Mouse (Mus musculus) heart, postnatal 0 days (tissue): ENCODE measurements at regions not wholly inside any gene's neighbourhood (a gene's known extent, or its start where the extent isn't known, plus 50 kb on each side); places are given as distances from the start of the nearest gene placed in this dataset.

Experiments used
- ATAC-seq: fragments of 200-750 bp; cut with Nextera tagmentation; 2 replicates; pipeline ENCODE4 v1.8.0; 2017; ENCODE audit warnings: low read depth, moderate number of reproducible peaks, moderate library complexity; ENCODE audit not compliant: insufficient read depth
- DNase-seq: peaks from one replicate; pipeline ENCODE4 v3.0.0-alpha.2; 2016; ENCODE audit warnings: low spot score
- H3K27ac ChIP-seq: fragments of 300-500 bp; sonication (generic); 2 replicates; pipeline ENCODE4 v1.5.1; 2014; ENCODE audit warnings: low read depth, mild to moderate bottlenecking
- H3K27me3 ChIP-seq: fragments of 300-500 bp; sonication (generic); 2 replicates; pipeline ENCODE4 v1.6.1; 2014; ENCODE audit warnings: low read length, mixed read lengths; ENCODE audit not compliant: control insufficient read depth, insufficient read depth
- H3K36me3 ChIP-seq: fragments of 300-500 bp; sonication (generic); replicated peaks from 2 replicates; pipeline ENCODE4 v1.6.1; 2014; ENCODE audit warnings: low read length, mixed read lengths; ENCODE audit not compliant: control insufficient read depth, insufficient read depth
- H3K4me1 ChIP-seq: fragments of 300-500 bp; sonication (generic); 2 replicates; pipeline ENCODE4 v1.6.1; 2014; ENCODE audit warnings: antibody characterized with exemption; ENCODE audit not compliant: control insufficient read depth, insufficient read depth
- H3K4me2 ChIP-seq: fragments of 300-500 bp; sonication (generic); 2 replicates; pipeline ENCODE4 v1.6.1; 2014; ENCODE audit warnings: low read depth, mild to moderate bottlenecking, low read length, moderate library complexity
- H3K4me3 ChIP-seq: fragments of 300-500 bp; sonication (generic); 2 replicates; pipeline ENCODE4 v1.5.1; 2014; ENCODE audit warnings: low read depth, low read length
- H3K9ac ChIP-seq: fragments of 300-500 bp; sonication (generic); replicated peaks from 2 replicates; pipeline ENCODE4 v1.6.1; 2014; ENCODE audit warnings: low read depth, low read length, mixed read lengths
- H3K9me3 ChIP-seq: fragments of 300-500 bp; sonication (generic); replicated peaks from 2 replicates; pipeline ENCODE4 v1.6.1; 2016; ENCODE audit warnings: low read length; ENCODE audit not compliant: control insufficient read depth
- CTCF ChIP-seq: IDR thresholded peaks from 2 replicates; pipeline ENCODE4 v1.5.1; 2016; ENCODE audit warnings: antibody characterized with exemption, control low read depth, low read depth
- EP300 ChIP-seq: IDR thresholded peaks from 2 replicates; pipeline ENCODE4 v1.6.1; 2016; ENCODE audit warnings: antibody characterized with exemption, low read depth
- WGBS: fragments of 180-500 bp; shearing (Covaris S2); extraction: QIAGEN DNeasy Blood & Tissue Kit; methylation state at CpG from one replicate; pipeline ENCODE4 v1.1.7; 2014; 5-methylcytosine and 5-hydroxymethylcytosine counted together

GRCm38 (mm10) chr6:66200136-66200790 is 247.9 kb downstream of the 4930544G11Rik start:
- Histone ChIP-seq H3K9ac (no peak overlapping the region), H3K4me3 (no peak overlapping the region), H3K27ac (no peak overlapping the region), H3K36me3 (no peaks in the 10 kb centered on the region), H3K27me3 (no peaks in the 10 kb centered on the region), H3K4me1 (0 out of 2 replicates have a peak, but pooled peaks cover 3% of the 10 kb centered on the region), H3K9me3 (no peaks in the 10 kb centered on the region), H3K4me2 (peak overlapping the region; percentile 27)
- TF ChIP-seq EP300 (no peak), CTCF (no peak)
- peak; percentile 22 for DNase-seq
- 8% methylated on average over 6 of the region's 6 CpGs for WGBS
- ATAC-seq = no peak

- ATAC-seq = no peak
- Histone ChIP-seq H3K4me1 (no peaks in the 10 kb centered on the region), H3K36me3 (no peaks in the 10 kb centered on the region), H3K27me3 (no peaks in the 10 kb centered on the region), H3K9me3 (no peaks in the 10 kb centered on the region), H3K4me3 (no peak overlapping the region), H3K9ac (no peak overlapping the region), H3K4me2 (no peak overlapping the region), H3K27ac (no peak overlapping the region)
- 67% methylated on average over 5 of the region's 5 CpGs for WGBS
- TF ChIP-seq CTCF (no peak), EP300 (no peak)
- DNase-seq = no peak
These were observed 254.0 kb downstream of the 4930544G11Rik start for GRCm38 (mm10) chr6:66206197-66206925.

- 43% methylated on average over 2 of the region's 2 CpGs for WGBS
- TF ChIP-seq CTCF = no peak
- TF ChIP-seq EP300 = no peak
- H3K27ac ChIP-seq = no peak overlapping the region
- no peak overlapping the region for H3K9ac ChIP-seq
- H3K27me3 ChIP-seq = no peaks in the 10 kb centered on the region
- no peaks in the 10 kb centered on the region for H3K4me1 ChIP-seq
- ATAC-seq (no peak), DNase-seq (no peak)
- no peaks in the 10 kb centered on the region for H3K9me3 ChIP-seq
- no peak overlapping the region for H3K4me3 ChIP-seq
- H3K4me2 ChIP-seq = no peak overlapping the region
- H3K36me3 ChIP-seq = no peaks in the 10 kb centered on the region
These were observed 265.1 kb downstream of the 4930544G11Rik start for GRCm38 (mm10) chr6:66217543-66217942.

GRCm38 (mm10) chr6:66224164-66224903 is 271.9 kb downstream of the 4930544G11Rik start:
- H3K4me3 ChIP-seq = no peak overlapping the region
- ATAC-seq (0 out of 2 replicates have a peak, but pooled peaks have one; percentile 27), DNase-seq (peak; percentile 11)
- TF ChIP-seq CTCF (no peak), EP300 (no peak)
- H3K36me3 ChIP-seq = no peaks in the 10 kb centered on the region
- H3K9me3 ChIP-seq = no peaks in the 10 kb centered on the region
- H3K9ac ChIP-seq = no peak overlapping the region
- no peak overlapping the region for H3K27ac ChIP-seq
- H3K4me1 ChIP-seq = no peaks in the 10 kb centered on the region
- no peak overlapping the region for H3K4me2 ChIP-seq
- no peaks in the 10 kb centered on the region for H3K27me3 ChIP-seq
- WGBS = 46% methylated on average over 4 of the region's 4 CpGs

GRCm38 (mm10) chr6:66236368-66236767 is 284.0 kb downstream of the 4930544G11Rik start:
- TF ChIP-seq CTCF (no peak), EP300 (no peak)
- H3K4me2 ChIP-seq = no peak overlapping the region
- H3K9me3 ChIP-seq = no peaks in the 10 kb centered on the region
- H3K36me3 ChIP-seq = no peaks in the 10 kb centered on the region
- ATAC-seq = no peak
- no peaks in the 10 kb centered on the region for H3K27me3 ChIP-seq
- no peak for DNase-seq
- H3K9ac ChIP-seq = no peak overlapping the region
- H3K27ac ChIP-seq = no peak overlapping the region
- H3K4me3 ChIP-seq = no peak overlapping the region
- no peaks in the 10 kb centered on the region for H3K4me1 ChIP-seq
- WGBS = 49% methylated on average over 2 of the region's 2 CpGs
